Mouse (Mus musculus) liver, embryonic 14.5 days (tissue): Measurements from ENCODE around the gene Stxbp3. TPM values are rescaled to one million over a fixed set of nuclear protein-coding genes. Genes with fewer than 3 reads are reported as not detected.

Experiments
- ATAC-seq: fragments of 200-750 bp; cut with Nextera tagmentation; 2 replicates; pipeline ENCODE4 v1.8.0; 2017; ENCODE audit warnings: moderate number of reproducible peaks, mild to moderate bottlenecking, moderate library complexity; ENCODE audit not compliant: insufficient read depth
- DNase-seq, 3 experiments: peaks; one replicate each; pipeline ENCODE4 v3.0.0-alpha.2; 2012 to 2013; ENCODE audit warnings: low read depth in 3 of 3, low spot score in 3 of 3
- H3K27ac ChIP-seq: fragments of 300-500 bp; sonication (generic); 2 replicates; pipeline ENCODE4 v1.5.1; 2014; ENCODE audit warnings: moderate library complexity, mild to moderate bottlenecking, control low read depth, inconsistent platforms
- H3K27me3 ChIP-seq: fragments of 300-500 bp; sonication (generic); 2 replicates; pipeline ENCODE4 v1.6.1; 2014; ENCODE audit warnings: mild to moderate bottlenecking, low read length, moderate library complexity; ENCODE audit not compliant: control insufficient read depth, insufficient read depth
- H3K36me3 ChIP-seq: fragments of 300-500 bp; sonication (generic); replicated peaks from 2 replicates; pipeline ENCODE4 v1.6.1; 2014; ENCODE audit warnings: low read depth; ENCODE audit not compliant: control insufficient read depth, insufficient read depth
- H3K4me1 ChIP-seq, 2 experiments: fragments of 200-500 bp in 1 of 2; fragments of 300-500 bp in 1 of 2; sonication (generic) in 1 of 2; replicated peaks; 2 replicates each; pipeline ENCODE4 v1.6.1; 2012 to 2014; ENCODE audit warnings: antibody characterized with exemption in 1 of 2, inconsistent platforms in 1 of 2, low read length in 1 of 2; ENCODE audit not compliant: control insufficient read depth in 2 of 2, insufficient read depth in 2 of 2
- H3K4me2 ChIP-seq: fragments of 300-500 bp; sonication (generic); 2 replicates; pipeline ENCODE4 v1.6.1; 2014; ENCODE audit warnings: low read depth, mild to moderate bottlenecking, control low read depth, moderate library complexity
- H3K4me3 ChIP-seq, 2 experiments: fragments of 200-500 bp in 1 of 2; fragments of 300-500 bp in 1 of 2; sonication (generic) in 1 of 2; 2 replicates each; pipeline ENCODE4 v1.5.1; 2012 to 2014; ENCODE audit warnings: low read depth in 2 of 2, low read length in 2 of 2, mild to moderate bottlenecking in 2 of 2, control low read depth in 1 of 2, inconsistent platforms in 1 of 2, moderate library complexity in 1 of 2; ENCODE audit not compliant: insufficient read depth in 1 of 2
- H3K9ac ChIP-seq: fragments of 300-500 bp; sonication (generic); replicated peaks from 2 replicates; pipeline ENCODE4 v1.6.1; 2014; ENCODE audit warnings: mild to moderate bottlenecking, control low read depth, moderate library complexity
- H3K9me3 ChIP-seq: fragments of 300-500 bp; sonication (generic); 2 replicates; pipeline ENCODE4 v1.6.1; 2016; ENCODE audit warnings: low read length, mixed read lengths; ENCODE audit not compliant: control insufficient read depth
- CTCF ChIP-seq: IDR thresholded peaks from 2 replicates; pipeline ENCODE4 v1.5.1; 2016; ENCODE audit warnings: antibody characterized with exemption, low read depth, control low read depth
- EP300 ChIP-seq: IDR thresholded peaks from 2 replicates; pipeline ENCODE4 v1.6.1; 2016; ENCODE audit warnings: antibody characterized with exemption, low read depth
- WGBS: fragments of 180-500 bp; shearing (Covaris S2); extraction: QIAGEN DNeasy Blood & Tissue Kit; methylation state at CpG from one replicate; pipeline ENCODE4 v1.1.7; 2014; ENCODE audit not compliant: insufficient replicate concordance; 5-methylcytosine and 5-hydroxymethylcytosine counted together
- polyA plus RNA-seq, 2 experiments: library from polyadenylated mRNA; depleted of rRNA in 1 of 2; stranded (reverse) in 1 of 2; unstranded in 1 of 2; fragments of >200 nt; fragmentation: Nextera tagmentation in 1 of 2; extraction: Ambion mirVana in 1 of 2; gene quantifications; 2 replicates each; pipeline versions ENCODE4 v1.2.1 to v1.2.3; 2012 to 2014

Gene Stxbp3
- polyA plus RNA-seq, 2 experiments = 11.6 to 16.5 TPM

- no peak overlapping the region for H3K9ac ChIP-seq
- no peak for DNase-seq
- H3K9me3 ChIP-seq = no peaks in the 10 kb centered on the region
- no peaks in the 10 kb centered on the region for H3K4me1 ChIP-seq
- no peaks in the 10 kb centered on the region for H3K27me3 ChIP-seq
- TF ChIP-seq EP300 = no peak
- TF ChIP-seq CTCF = no peak
- WGBS = 62% methylated on average over 6 of the region's 6 CpGs
- no peak overlapping the region for H3K4me2 ChIP-seq
- H3K27ac ChIP-seq = no peak overlapping the region
- H3K4me3 ChIP-seq = no peak overlapping the region
- no peak for ATAC-seq
- H3K36me3 ChIP-seq = peaks cover 21% of the 10 kb centered on the region
Observed at GRCm38 (mm10) chr3:108797723-108798122, 42.6 kb downstream of the Stxbp3 start.

- Histone ChIP-seq H3K9ac (no peak overlapping the region), H3K27ac (no peak overlapping the region), H3K36me3 (peaks cover 13% of the 10 kb centered on the region), H3K4me1 (no peaks in the 10 kb centered on the region), H3K4me2 (no peak overlapping the region), H3K27me3 (no peaks in the 10 kb centered on the region), H3K9me3 (no peaks in the 10 kb centered on the region), H3K4me3 (no peak overlapping the region)
- WGBS = 80% methylated on average over 4 of the region's 4 CpGs
- TF ChIP-seq CTCF (no peak), EP300 (no peak)
- DNase-seq = no peak
- ATAC-seq = no peak
Observed at GRCm38 (mm10) chr3:108796386-108796785, 43.9 kb downstream of the Stxbp3 start.

- 73% methylated on average over 7 of the region's 7 CpGs for WGBS
- Histone ChIP-seq H3K27ac (no peak overlapping the region), H3K36me3 (peaks cover 13% of the 10 kb centered on the region), H3K9ac (no peak overlapping the region), H3K27me3 (no peaks in the 10 kb centered on the region), H3K9me3 (no peaks in the 10 kb centered on the region), H3K4me3 (no peak overlapping the region), H3K4me2 (no peak overlapping the region), H3K4me1 (no peaks in the 10 kb centered on the region)
- no peak for ATAC-seq
- TF ChIP-seq CTCF (no peak), EP300 (no peak)
- no peak for DNase-seq
Observed at GRCm38 (mm10) chr3:108795554-108796299, 44.6 kb downstream of the Stxbp3 start.

DNA sequence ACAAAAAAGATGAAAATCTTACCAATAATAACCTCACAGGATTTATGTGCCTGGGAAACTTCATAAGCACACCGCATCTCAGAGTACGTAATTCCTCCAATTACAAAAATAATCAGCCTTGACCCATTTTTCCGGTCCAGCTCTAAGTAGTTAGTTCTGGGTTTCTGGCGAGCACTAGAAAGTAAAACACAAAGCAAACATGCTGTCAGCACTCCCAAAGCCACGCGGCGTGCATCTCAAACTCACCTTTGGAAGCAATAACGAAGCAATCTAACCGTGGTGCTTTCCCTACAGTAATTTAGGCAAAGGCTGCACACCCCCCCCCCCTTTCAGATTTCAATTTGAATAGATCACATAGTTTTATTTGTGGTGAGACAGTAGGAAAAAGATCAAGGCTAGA is 45.5 kb downstream of the Stxbp3 start:
- peaks cover 13% of the 10 kb centered on the region for H3K36me3 ChIP-seq
- H3K4me1 ChIP-seq = no peaks in the 10 kb centered on the region
- no peak overlapping the region for H3K27ac ChIP-seq
- H3K9ac ChIP-seq = no peak overlapping the region
- TF ChIP-seq CTCF (no peak), EP300 (no peak)
- no peak overlapping the region for H3K4me3 ChIP-seq
- H3K4me2 ChIP-seq = no peak overlapping the region
- H3K27me3 ChIP-seq = no peaks in the 10 kb centered on the region
- ATAC-seq = no peak
- DNase-seq = no peak
- 86% methylated on average over 9 of the region's 9 CpGs for WGBS
- H3K9me3 ChIP-seq = no peaks in the 10 kb centered on the region

DNA sequence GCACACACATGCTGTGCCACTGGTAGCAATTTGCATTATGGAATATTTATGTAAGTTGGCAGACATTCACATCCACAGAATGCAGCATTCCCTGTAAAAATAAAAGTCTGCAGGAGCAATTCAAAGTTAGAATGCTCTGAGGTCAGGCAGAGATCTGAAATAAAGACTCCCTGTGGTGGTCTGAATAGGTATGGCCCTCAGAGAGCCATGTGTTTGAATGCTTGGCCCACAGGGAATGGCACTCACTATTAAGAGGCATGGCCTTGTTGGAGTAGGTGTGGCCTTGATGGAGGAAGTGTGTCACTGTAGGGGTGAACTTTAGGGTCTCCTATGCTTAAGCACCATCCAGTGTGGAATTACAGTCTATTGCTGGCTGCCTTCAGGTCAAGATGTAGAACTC is 47.9 kb downstream of the Stxbp3 start:
- Histone ChIP-seq H3K4me2 (no peak overlapping the region), H3K36me3 (peaks cover 8% of the 10 kb centered on the region; the same call in 1 of the 2 replicates), H3K9me3 (no peaks in the 10 kb centered on the region), H3K4me1 (peaks cover 0 to 3% of the 10 kb centered on the region in 2 experiments; a peak in 2 of 4 replicates), H3K9ac (no peak overlapping the region), H3K27ac (no peak overlapping the region), H3K4me3 (no peak overlapping the region), H3K27me3 (no peaks in the 10 kb centered on the region)
- DNase-seq (no peak), ATAC-seq (no peak)
- TF ChIP-seq CTCF (no peak), EP300 (no peak)
